Mouse (Mus musculus) lung, embryonic 15.5 days (tissue): ENCODE results near the gene Tmem8. TPM values are rescaled to one million over a fixed set of nuclear protein-coding genes. Genes with fewer than 3 reads are reported as not detected.
"Not testable (repeated sequence)": the region's sequence is repeated elsewhere in the genome, so short reads cannot be mapped to it uniquely, and the experiment has no call there.

ENCODE experiments used
- ATAC-seq: fragments of 200-750 bp; cut with Nextera tagmentation; 2 replicates; pipeline ENCODE4 v1.8.0; 2017; ENCODE audit warnings: moderate number of reproducible peaks, borderline replicate concordance; ENCODE audit not compliant: low FRiP score, low TSS enrichment; ENCODE audit errors: extremely low read depth
- H3K27ac ChIP-seq: fragments of 300-500 bp; sonication (generic); 2 replicates; pipeline ENCODE4 v1.5.1; 2015; ENCODE audit warnings: moderate library complexity, mild to moderate bottlenecking, inconsistent platforms
- H3K27me3 ChIP-seq: fragments of 300-500 bp; sonication (generic); 2 replicates; pipeline ENCODE4 v1.6.1; 2015; ENCODE audit warnings: inconsistent platforms
- H3K36me3 ChIP-seq: fragments of 300-500 bp; sonication (generic); 2 replicates; pipeline ENCODE4 v1.6.1; 2015; ENCODE audit warnings: inconsistent platforms
- H3K4me1 ChIP-seq: fragments of 300-500 bp; sonication (generic); 2 replicates; pipeline ENCODE4 v1.6.1; 2015; ENCODE audit warnings: inconsistent platforms
- H3K4me2 ChIP-seq: fragments of 300-500 bp; sonication (generic); 2 replicates; pipeline ENCODE4 v1.6.1; 2015; ENCODE audit warnings: inconsistent platforms, mild to moderate bottlenecking, moderate library complexity
- H3K4me3 ChIP-seq: fragments of 300-500 bp; sonication (generic); 2 replicates; pipeline ENCODE4 v1.5.1; 2015; ENCODE audit warnings: mild to moderate bottlenecking, inconsistent platforms
- H3K9ac ChIP-seq: fragments of 300-500 bp; sonication (generic); 2 replicates; pipeline ENCODE4 v1.6.1; 2015; ENCODE audit warnings: inconsistent platforms
- H3K9me3 ChIP-seq: fragments of 300-500 bp; sonication (generic); 2 replicates; pipeline ENCODE4 v1.6.1; 2016; ENCODE audit warnings: inconsistent platforms
- WGBS: fragments of 180-500 bp; shearing (Covaris S2); methylation state at CpG from one replicate; pipeline ENCODE4 v1.1.7; 2015; 5-methylcytosine and 5-hydroxymethylcytosine counted together
- polyA plus RNA-seq: library from polyadenylated mRNA; unstranded; fragments of >200 nt; fragmentation: Nextera tagmentation; extraction: Ambion mirVana; gene quantifications from 2 replicates; pipeline ENCODE4 v1.2.1, GENCODE M21; 2015

Gene Tmem8
- polyA plus RNA-seq, 1 experiment from 2014 or later, result 2.7 TPM

DNA sequence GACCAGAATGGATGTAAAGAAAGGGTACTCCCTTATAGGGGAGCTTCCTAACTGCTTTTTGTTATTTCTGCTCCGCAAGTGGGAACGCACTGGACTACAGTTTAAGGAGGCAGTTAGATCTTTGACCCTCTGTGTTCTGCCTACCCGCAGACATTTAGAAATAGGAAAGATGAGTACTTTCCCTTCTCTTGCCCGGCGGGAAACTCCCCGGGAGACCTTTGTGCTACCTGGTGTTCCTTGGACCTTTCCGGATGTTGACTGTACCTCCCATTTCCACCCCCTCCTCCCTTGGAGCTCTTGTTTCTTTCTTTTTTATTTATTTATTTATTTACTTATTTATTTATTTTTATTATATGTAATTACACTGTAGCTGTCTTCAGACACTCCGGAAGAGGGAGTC lies 962 bp downstream of the Tmem8 start:
- Histone ChIP-seq H3K4me1 (peaks cover 13% of the 10 kb centered on the region), H3K9me3 (no peaks in the 10 kb centered on the region), H3K27ac (no peak overlapping the region), H3K4me3 (peak overlapping the region; percentile 70), H3K36me3 (no peaks in the 10 kb centered on the region), H3K4me2 (peak overlapping the region; percentile 97), H3K9ac (peak overlapping the region; percentile 58; the same call in 1 of the 2 replicates), H3K27me3 (peaks cover 92% of the 10 kb centered on the region)
- WGBS, result 12% methylated on average over 8 of the region's 8 CpGs
- no peak for ATAC-seq

DNA sequence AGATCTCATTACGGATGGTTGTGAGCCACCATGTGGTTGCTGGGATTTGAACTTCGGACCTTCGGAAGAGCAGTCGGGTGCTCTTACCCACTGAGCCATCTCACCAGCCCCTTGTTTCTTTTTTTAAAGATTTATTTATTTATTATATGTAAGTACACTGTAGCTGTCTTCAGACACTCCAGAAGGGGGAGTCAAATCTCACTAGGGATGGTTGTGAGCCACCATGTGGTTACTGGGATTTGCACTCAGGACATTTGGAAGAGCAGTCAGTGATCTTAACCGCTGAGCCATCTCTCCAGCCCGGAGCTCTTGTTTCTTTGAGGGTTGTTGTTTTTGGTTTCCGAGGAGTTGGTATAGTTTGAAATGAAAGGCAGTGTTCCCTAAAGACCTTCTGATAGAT lies 1.4 kb downstream of the Tmem8 start:
- not testable (repeated sequence) for H3K27ac ChIP-seq, H3K9ac ChIP-seq, H3K4me2 ChIP-seq, H3K9me3 ChIP-seq, H3K36me3 ChIP-seq, ATAC-seq, H3K4me3 ChIP-seq
- 59% methylated on average over 7 of the region's 7 CpGs for WGBS
- peaks cover 13% of the 10 kb centered on the region for H3K4me1 ChIP-seq
- H3K27me3 ChIP-seq, result peaks cover 96% of the 10 kb centered on the region

DNA sequence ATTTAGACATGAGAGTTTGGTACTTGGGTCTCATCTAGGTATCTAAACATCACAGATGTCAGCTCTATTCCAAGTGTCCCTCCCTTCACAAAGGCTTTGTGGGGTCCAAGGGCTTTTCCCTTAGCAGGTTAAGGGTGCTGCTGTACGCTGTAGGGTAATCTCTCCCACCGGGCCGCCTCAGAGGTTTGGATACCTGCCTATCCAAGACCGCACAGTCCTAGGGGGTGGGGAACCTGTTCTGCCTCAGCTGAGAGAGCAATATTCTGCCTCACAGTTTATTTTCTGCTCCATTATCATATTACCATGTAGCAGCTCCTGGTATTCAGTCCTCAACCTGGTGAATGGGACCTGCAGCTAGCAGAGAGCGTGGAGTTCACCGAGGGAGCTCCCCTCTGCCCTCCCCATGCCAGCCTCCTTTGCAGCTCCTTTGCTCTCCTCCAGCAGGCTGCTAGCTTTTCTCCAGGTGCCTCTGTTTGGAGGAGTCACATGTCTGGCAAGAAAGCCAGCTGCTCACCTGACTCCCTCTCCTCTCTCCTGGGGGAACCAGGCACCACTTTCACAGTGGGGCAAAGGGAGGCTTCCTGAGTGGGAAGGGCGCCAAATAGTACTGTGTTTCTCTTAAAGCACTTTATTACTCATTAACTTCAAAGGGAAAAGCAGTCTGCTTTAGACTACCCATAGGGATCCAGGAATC lies 2.3 kb downstream of the Tmem8 start:
- Histone ChIP-seq H3K4me3 (no peak overlapping the region), H3K4me2 (no peak overlapping the region), H3K4me1 (peaks cover 17% of the 10 kb centered on the region), H3K9ac (no peak overlapping the region), H3K27ac (no peak overlapping the region), H3K36me3 (no peaks in the 10 kb centered on the region), H3K27me3 (peaks cover 96% of the 10 kb centered on the region), H3K9me3 (no peaks in the 10 kb centered on the region)
- 62% methylated on average over 7 of the region's 7 CpGs for WGBS
- no peak for ATAC-seq

DNA sequence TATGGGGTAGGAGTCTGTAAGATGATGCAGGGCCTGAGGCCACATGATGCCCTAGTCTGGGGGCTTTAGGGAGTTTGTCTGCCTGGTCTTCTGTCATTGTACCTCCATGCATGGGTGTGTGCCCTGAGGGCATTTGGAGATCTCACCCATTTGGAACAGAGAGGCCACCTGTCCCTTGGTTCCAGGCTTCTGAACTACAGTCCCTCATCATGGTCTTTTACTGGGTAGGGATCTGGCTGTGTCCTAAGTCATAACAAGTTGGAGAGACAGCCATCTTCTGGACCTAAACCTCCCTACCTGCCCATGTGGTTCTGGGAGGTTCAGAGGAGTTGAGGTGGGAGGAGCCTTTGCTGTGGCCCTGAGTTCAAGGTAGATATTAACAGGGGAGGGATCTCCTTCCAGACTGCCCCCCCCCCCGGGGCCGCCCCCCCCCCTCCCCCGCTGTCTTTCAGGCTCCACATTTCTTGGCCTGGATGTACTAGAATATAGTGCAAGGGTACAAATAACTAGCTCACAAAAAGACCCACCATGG lies 2.9 kb downstream of the Tmem8 start:
- WGBS, result 57% methylated on average over 2 of the region's 3 CpGs
- Histone ChIP-seq H3K27ac (no peak overlapping the region), H3K9ac (no peak overlapping the region), H3K4me2 (no peak overlapping the region), H3K36me3 (no peaks in the 10 kb centered on the region), H3K4me3 (no peak overlapping the region), H3K9me3 (no peaks in the 10 kb centered on the region), H3K4me1 (peaks cover 17% of the 10 kb centered on the region), H3K27me3 (peaks cover 89% of the 10 kb centered on the region)
- no peak for ATAC-seq

DNA sequence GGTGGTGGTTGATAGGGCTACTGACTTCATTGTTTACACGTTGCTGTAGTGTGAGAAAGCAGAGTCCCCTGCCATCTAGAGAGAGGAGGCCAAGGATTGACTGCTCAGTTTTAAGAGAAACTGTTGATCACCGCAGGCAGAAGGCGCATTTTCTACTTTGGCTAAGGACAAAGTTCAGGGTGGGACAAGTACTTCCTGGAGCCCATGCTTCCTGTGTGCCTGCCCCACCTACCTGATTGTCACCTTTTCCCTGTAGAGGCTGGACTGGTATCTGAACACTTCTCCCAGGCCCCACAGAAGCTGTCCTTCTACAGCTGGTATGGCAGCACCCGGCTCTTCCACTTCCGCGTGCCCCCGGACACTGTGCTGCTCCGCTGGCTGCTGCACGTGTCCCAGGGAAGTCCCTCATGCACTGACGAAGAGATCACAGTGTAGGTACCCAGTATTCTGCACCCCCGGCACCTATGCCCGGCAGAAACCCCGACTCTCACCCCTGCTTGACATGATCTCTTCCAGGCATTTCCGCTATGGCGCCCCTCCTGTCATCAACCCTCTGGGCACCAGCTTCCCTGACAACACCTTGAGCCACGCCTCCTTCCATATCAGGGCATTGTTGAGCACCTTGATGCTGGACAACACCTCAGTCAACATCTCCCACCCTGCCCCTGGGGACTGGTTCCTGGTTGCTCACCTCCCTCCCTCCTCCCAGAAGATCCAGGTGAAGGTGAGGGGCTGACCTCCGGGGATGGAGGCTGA lies 3.6 kb downstream of the Tmem8 start:
- Histone ChIP-seq H3K4me2 (no peak overlapping the region), H3K27ac (no peak overlapping the region), H3K9me3 (no peaks in the 10 kb centered on the region), H3K4me3 (no peak overlapping the region), H3K27me3 (peaks cover 82% of the 10 kb centered on the region), H3K36me3 (no peaks in the 10 kb centered on the region), H3K4me1 (peaks cover 17% of the 10 kb centered on the region), H3K9ac (no peak overlapping the region)
- no peak for ATAC-seq
- 79% methylated on average over 17 of the region's 17 CpGs for WGBS

DNA sequence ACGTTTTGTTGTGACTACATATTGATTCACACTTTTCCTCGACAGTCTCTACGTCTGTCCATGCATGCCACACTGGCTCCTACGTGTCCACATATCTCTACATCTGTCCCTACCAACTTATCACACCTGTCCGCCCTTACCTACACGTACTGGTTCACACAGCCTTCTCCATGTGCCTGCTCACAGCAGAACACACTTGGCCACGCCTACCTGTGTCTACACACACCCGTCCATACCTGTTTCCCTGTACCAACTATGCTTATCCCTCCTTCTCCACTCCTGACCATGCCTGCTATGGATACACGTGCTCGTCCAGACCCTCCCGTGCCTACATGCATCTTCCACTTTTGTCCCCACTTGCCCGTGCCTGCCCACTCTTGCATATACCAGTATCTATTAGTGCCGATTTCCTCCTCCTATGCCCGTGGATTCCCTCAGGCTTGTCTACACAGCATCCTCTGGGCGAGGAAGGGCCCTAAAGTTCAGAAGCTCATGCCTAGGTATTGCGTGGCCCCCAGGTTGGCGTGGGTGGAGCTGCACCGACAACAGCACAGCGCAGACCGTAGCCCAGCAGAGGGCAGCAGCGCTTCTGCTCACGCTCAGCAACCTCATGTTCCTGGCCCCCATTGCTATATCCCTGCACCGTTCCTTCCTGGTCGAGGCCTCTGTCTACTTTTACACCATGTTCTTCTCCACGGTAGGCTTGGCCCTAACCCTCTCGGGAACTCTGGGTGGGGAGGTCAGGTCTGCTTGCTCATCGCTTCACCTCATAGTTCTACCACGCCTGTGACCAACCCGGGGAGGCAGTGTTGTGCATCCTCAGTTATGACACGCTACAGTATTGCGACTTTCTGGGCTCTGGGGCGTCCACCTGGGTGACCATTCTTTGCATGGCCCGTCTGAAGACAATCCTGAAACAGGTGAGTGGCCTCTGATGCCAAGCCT lies 6.9 kb downstream of the Tmem8 start:
- Histone ChIP-seq H3K36me3 (0 out of 2 replicates have a peak, but pooled peaks cover under 1% of the 10 kb centered on the region), H3K27me3 (peaks cover 49% of the 10 kb centered on the region), H3K4me3 (no peak overlapping the region), H3K27ac (no peak overlapping the region), H3K4me2 (no peak overlapping the region), H3K9ac (0 out of 2 replicates have a peak overlapping the region, but pooled peaks have one; percentile 3), H3K9me3 (no peaks in the 10 kb centered on the region), H3K4me1 (peaks cover 16% of the 10 kb centered on the region)
- ATAC-seq, result no peak
- WGBS, result 41% methylated on average over 33 of the region's 33 CpGs

DNA sequence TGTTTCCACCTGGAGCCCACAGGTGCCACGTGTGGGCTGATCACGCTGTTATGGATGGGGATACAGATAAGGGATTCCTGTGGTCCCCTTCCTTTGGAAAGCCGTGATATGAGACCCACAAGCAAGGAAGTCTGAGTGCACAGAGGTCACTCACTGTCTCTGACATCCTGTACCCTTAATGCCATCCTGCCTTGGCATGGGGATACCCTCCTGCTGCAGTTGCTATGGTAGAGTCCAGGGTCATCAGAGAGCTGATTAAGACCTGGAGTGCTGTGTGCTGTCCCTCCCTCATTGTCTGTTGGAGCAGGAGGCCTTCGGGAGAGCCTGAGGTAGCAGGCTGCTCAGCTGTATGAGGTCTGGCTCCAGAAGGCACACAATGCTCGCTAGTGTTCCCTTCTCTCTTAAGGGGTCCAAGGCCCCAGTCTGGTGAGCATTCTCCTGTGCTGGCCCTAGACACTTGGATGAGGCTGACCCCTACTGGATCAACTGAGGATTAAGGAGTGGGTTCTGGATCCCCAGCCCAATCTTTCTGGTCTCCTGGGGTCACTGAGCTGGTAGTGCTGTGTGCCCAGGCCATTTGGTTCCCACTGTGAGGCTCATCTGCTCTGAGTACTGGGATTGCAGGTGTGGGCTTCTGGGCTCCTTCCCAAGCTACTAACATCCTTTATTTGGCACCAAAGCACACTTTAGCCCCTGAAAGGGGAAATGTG lies 9.5 kb downstream of the Tmem8 start:
- peaks cover 16% of the 10 kb centered on the region for H3K4me1 ChIP-seq
- peaks cover 23% of the 10 kb centered on the region for H3K27me3 ChIP-seq
- ATAC-seq, result no peak
- no peak overlapping the region for H3K4me2 ChIP-seq
- H3K9ac ChIP-seq, result peak overlapping the region; percentile 13; the same call in 1 of the 2 replicates
- H3K36me3 ChIP-seq, result peaks cover 24% of the 10 kb centered on the region
- no peaks in the 10 kb centered on the region for H3K9me3 ChIP-seq
- WGBS, result 57% methylated on average over 5 of the region's 5 CpGs
- no peak overlapping the region for H3K27ac ChIP-seq
- peak overlapping the region; percentile 90; the same call in 1 of the 2 replicates for H3K4me3 ChIP-seq

DNA sequence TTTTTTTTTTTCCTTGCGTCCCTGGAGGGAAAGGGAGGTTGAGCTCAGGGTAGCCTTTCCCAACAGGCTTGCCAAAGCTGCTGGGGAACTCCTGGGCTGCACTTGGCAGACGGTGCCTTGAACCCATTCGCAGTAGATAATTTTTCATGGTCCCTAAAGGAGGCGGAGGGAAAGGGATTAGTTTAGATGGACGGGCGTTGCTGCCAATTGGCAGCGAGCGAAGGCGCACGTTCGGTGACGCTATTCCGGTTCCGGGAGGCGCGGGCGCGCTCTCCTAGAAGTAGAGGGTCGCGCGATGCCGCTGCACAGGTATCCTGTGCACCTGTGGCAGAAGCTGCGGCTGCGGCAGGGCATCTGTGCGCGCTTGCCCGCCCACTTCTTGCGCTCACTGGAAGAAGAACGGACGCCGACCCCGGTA lies 10.2 kb downstream of the Tmem8 start, which contains the start of gene Mrpl28:
Gene Mrpl28, plus strand, starts transcription at position 234 of the 418 bp plus-strand sequence.
- peak within 1 kb of the TSS; percentile 80 for H3K4me2 ChIP-seq
- under 1% methylated on average over 32 of the region's 32 CpGs for WGBS
- peak; percentile 87 for ATAC-seq
- H3K4me3 ChIP-seq, result peak within 1 kb of the TSS; percentile 90
- H3K9ac ChIP-seq, result peak within 1 kb of the TSS; percentile 92
- peaks cover 29% of the 10 kb centered on the region for H3K36me3 ChIP-seq
- H3K4me1 ChIP-seq, result peaks cover 16% of the 10 kb centered on the region
- H3K27ac ChIP-seq, result peak within 1 kb of the TSS; percentile 58; the same call in 1 of the 2 replicates
- H3K27me3 ChIP-seq, result peaks cover 16% of the 10 kb centered on the region
- no peaks in the 10 kb centered on the region for H3K9me3 ChIP-seq

DNA sequence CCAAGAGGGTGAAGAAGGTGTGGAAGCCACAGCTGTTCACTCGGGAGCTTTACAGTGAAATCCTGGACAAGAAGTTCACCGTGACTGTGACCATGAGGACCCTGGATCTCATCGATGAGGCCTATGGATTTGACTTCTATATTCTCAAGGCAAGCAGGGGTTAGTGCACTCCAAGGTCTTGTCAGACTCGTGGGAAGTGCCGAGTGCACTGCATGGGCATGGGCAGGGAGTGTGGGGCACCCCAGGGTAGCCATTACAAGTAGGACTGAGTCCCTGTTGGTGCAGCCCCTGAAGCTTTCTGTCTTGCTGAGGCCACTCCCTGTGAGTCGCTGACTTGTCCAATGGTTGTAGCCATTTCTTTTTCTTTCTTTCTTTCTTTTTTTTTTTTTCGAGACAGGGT lies 11.5 kb downstream of the Tmem8 start:
- Histone ChIP-seq H3K27me3 (peaks cover 4% of the 10 kb centered on the region; the same call in 1 of the 2 replicates), H3K27ac (no peak overlapping the region), H3K36me3 (peaks cover 30% of the 10 kb centered on the region), H3K4me2 (peak overlapping the region; percentile 80), H3K4me1 (peaks cover 16% of the 10 kb centered on the region), H3K9me3 (no peaks in the 10 kb centered on the region), H3K4me3 (peak overlapping the region; percentile 90), H3K9ac (peak overlapping the region; percentile 92)
- 81% methylated on average over 7 of the region's 7 CpGs for WGBS
- no peak for ATAC-seq

DNA sequence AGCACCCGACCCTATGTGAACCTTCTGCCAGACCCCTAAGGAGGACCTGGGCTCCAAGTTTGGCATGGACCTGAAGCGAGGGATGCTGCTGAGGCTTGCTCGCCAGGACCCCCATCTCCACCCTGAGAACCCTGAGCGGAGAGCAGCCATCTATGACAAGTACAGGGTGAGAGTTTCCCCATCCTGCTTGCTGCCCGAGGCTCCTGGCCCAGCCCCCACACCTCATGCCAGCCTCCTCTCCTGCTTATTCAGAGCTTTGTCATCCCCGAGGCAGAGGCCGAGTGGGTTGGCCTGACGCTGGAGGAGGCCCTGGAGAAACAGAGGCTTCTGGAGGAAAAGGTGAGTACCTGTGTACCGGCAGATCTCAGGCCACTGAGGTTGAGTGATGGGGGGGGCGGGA lies 12.1 kb downstream of the Tmem8 start:
- no peaks in the 10 kb centered on the region for H3K9me3 ChIP-seq
- H3K9ac ChIP-seq, result no peak overlapping the region
- no peak overlapping the region for H3K4me2 ChIP-seq
- ATAC-seq, result no peak
- WGBS, result 83% methylated on average over 10 of the region's 10 CpGs
- H3K27ac ChIP-seq, result no peak overlapping the region
- peaks cover 37% of the 10 kb centered on the region for H3K36me3 ChIP-seq
- peaks cover 13% of the 10 kb centered on the region for H3K4me1 ChIP-seq
- H3K27me3 ChIP-seq, result no peaks in the 10 kb centered on the region
- no peak overlapping the region for H3K4me3 ChIP-seq
